Mouse (Mus musculus): Measurements from ENCODE around the gene Cytip.
"Not testable (repeated sequence)": the region's sequence is repeated elsewhere in the genome, so short reads cannot be mapped to it uniquely, and the experiment has no call there.

Cytip gene

DNA sequence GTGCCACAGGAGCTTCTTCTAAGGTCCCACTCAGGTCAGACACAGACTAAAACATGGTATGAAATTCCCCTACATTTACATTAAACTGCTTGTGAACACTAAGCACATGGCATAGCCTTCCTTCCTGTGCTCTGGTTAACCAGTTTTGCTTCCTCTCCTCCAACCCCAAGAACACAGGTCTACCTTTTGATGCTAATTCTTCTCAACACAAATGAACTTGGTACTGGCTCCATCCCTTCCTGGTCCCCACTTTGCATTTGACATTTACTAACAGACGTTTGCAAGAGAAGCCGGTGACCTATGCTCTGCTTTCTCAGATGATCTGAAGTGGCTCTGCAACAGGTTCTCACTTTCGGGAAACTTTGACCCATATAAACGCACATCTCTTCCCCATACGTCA lies 65.4 kb downstream of the Cytip start:
- in situ Hi-C loops (cut with MboI, MseI), result loop anchor here (10.0 kb wide), 2 partner anchors 75 to 915 kb away; partner anchors contain the start of gene Ermn

DNA sequence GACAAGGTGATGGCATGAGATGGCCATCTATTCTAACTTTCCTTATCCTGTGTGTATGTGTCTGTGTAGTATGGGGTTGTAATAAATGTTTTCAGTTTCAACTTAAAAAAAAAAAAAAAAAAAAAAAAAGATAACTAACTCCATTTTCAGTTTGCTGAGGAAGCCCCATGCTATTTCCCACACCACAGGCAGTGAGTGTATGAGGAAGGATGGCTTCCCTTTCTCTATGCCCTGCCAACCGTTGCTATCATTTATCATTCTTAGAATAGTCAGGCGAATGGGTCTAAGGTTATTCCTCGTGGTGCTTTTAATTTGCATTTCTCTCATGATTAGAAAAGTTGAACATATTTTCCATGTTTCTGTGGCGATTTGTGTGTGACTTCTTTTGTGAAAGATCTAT lies 84.2 kb downstream of the Cytip start:
- in situ Hi-C loops (cut with MboI, MseI), result no loop called here

DNA sequence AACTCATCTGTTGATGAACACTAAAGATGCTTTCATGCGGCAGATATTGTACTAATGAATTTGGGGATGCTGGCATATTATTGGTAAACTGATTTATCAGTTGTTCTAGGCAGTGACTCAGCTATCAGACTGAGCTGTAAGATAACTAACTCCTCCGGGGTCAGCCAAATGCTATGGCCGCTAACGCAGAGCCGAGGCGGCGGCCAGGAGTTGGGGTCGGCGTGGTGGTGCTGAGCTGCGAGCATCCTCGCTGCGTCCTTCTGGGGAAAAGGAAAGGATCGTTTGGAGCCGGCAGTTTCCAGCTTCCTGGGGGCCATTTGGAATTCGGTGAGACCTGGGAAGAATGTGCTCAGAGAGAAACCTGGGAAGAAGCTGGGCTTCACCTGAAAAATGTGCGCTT lies 87.4 kb downstream of the Cytip start:
- in situ Hi-C loops (cut with MboI, MseI), result not testable (repeated sequence)

DNA sequence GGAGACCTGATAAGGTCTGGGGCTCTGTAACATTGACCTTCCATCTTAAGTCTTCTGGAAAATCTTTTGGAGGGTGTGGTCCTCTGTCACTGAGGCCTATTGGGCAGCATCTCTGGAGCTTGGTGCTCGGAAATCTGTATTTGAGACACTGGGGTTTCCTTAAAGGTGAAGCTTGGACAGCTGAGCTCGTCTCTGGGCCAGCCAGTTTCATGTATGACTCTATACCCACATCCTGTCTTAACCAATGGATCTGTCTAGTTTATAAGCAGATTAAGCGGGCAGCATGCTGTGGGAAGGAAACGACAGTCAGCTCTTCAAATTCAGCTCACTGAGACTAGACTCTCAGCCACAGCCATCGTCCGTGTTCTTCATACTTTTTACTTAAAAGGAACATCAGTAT lies 88.3 kb downstream of the Cytip start:
- in situ Hi-C loops (cut with MboI, MseI), result no loop called here

DNA sequence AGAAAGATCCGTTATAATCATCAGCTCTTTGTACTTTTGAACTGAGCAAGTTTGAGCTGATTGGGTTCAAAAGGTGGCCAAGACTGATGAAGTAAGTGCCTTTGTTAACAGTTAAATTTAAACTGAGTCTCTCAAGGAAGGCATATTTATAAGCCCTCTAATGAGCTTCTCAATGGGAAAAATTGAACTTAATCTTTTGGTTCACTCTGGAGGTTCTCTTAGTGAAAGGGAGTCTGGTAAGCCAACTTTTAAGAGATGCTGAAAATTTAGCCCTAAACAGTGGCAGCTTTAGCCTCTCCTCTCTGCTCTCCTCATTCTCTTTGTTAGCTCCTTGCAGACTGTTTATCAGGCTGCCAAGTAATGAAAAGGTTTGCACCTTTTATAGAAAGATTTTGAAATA lies 100.5 kb downstream of the Cytip start:
- in situ Hi-C loops (cut with MboI, MseI), result no loop called here

DNA sequence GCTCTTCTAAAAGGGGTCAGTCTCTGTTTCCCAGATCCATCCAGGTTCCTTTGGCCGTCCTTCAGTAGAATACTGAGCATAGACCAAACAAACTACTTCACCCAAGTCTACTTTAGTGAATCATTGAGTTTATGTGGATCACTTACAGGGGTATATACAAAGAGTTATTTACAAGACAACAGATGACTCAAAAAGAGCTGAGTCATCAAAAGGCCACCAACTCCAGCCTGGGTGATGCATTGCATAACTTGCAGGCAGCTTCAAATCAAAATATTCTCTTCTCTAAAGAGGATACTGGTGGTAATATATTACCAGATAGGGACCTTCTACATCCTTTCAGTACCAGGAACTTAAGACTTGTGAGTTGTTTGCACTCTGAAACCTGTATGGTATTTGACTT lies 108.9 kb downstream of the Cytip start:
- in situ Hi-C loops (cut with MboI, MseI), result no loop called here

DNA sequence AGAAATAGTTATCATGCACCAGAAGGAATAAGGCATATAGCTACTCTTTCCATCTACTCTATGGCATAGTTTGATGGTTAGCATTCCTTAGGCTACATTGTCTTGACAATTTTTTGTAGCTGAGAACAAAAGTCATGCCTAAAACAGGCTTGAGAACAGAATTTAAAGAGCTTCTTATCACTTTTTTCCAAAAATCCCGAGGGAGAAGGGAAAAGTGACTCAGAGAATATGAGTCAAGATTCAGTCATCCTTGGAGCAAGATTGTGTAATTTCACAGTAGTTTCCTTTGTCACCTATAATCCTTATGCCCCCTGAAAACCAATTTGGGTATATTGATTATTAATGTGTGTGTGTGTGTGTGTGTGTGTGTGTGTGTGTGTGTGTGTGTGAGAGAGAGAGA lies 115.5 kb downstream of the Cytip start:
- in situ Hi-C loops (cut with MboI, MseI), result no loop called here
